Mouse (Mus musculus) MEL (cell line): ENCODE measurements around the gene Ttc30b. TPM values are rescaled to one million over a fixed set of nuclear protein-coding genes. Genes with fewer than 3 reads are reported as not detected.

Experiments
- ELF1 ChIP-seq: IDR thresholded peaks from 2 replicates; pipeline ENCODE4 v1.6.1; 2014; ENCODE audit warnings: low read depth, mild to moderate bottlenecking, inconsistent platforms, low read length, improper control_type of control experiment, moderate library complexity
- JUND ChIP-seq: IDR thresholded peaks from 2 replicates; pipeline ENCODE4 v1.6.1; 2011; ENCODE audit warnings: low read depth, mild to moderate bottlenecking, improper control_type of control experiment, low read length
- polyA plus RNA-seq, 2 experiments: library from polyadenylated mRNA; stranded (reverse) in 1 of 2; unstranded in 1 of 2; fragments of >175 nt in 1 of 2; fragments of >200 nt in 1 of 2; gene quantifications; 2 replicates each; pipeline versions ENCODE4 v1.2.1 to v1.2.4; 2012; ENCODE audit warnings: low replicate concordance in 2 of 2, low read depth in 1 of 2; ENCODE audit not compliant: insufficient read length in 2 of 2, insufficient read depth in 1 of 2, missing spikeins in 1 of 2
- total RNA-seq: library from RNA; depleted of rRNA; stranded (reverse); fragments of 300-350 nt; gene quantifications from 2 replicates; pipeline ENCODE4 v1.2.3, GENCODE M21; 2012; rRNA removed

Ttc30b gene
- total and polyA plus RNA-seq, 3 experiments = not detected

DNA sequence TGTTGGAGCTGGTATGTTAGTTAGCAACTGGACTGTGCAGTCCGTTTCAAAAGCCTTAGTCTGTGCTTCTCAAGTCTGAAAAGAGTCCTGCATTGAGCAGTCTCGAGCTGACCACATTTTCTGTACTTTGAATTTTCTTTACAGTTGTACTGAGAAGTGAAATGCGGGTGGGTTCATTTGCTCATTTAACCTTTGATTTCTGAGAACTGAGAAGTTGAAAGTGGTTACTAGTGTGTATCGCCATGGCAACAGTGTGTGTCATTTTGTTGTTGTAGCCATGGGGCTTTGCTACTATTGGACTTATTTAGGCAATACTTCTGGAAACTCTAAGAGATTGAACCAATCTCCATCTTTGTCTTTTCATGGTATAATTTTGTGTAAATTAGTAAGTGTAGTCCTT lies 46.4 kb downstream of the Ttc30b start (continued):
- TF ChIP-seq ELF1 = no peak
- no peak for TF ChIP-seq JUND

Other genes with a start within 250 kb of the Ttc30b start
- gene Nfe2l2, start 233.9 kb downstream of the Ttc30b start, total RNA-seq = 33.2 and 42.1 TPM in 2 replicates
- gene Nfe2l2, start 233.9 kb downstream of the Ttc30b start, polyA plus RNA-seq = 10 to 100 TPM in 1 of 2 experiments, not detected in 1; 59.1 TPM
- gene Agps, start 106.4 kb downstream of the Ttc30b start, total RNA-seq = 47.8 and 49.0 TPM in 2 replicates
- gene Agps, start 106.4 kb downstream of the Ttc30b start, polyA plus RNA-seq = 10 to 100 TPM in 1 of 2 experiments, not detected in 1; 32.3 TPM
- gene Ttc30a2, start 39.6 kb upstream of the Ttc30b start, total RNA-seq = not detected in 2 replicates
- not detected for gene Ttc30a2, start 39.6 kb upstream of the Ttc30b start, polyA plus RNA-seq
- gene Ttc30a1, start 43.4 kb upstream of the Ttc30b start, total RNA-seq = not detected in 2 replicates
- not detected for gene Ttc30a1, start 43.4 kb upstream of the Ttc30b start, polyA plus RNA-seq